Mouse (Mus musculus) mesoderm, embryonic 11.5 days (tissue): ENCODE measurements around the gene Zfp560.
"Not testable (repeated sequence)": the region's sequence is repeated elsewhere in the genome, so short reads cannot be mapped to it uniquely, and the experiment has no call there.

Experiments used
- DNase-seq: peaks from one replicate; pipeline ENCODE4 v3.0.0-alpha.2; 2012; ENCODE audit warnings: low read depth, low spot score

The Zfp560 gene

GRCm38 (mm10) chr9:20384532-20385342 is at the start of gene Zfp560:
Gene Zfp560 (minus strand): TSS chr9:20385177.
- peak; percentile 97 for DNase-seq

GRCm38 (mm10) chr9:20430004-20430403 is 45.0 kb upstream of the Zfp560 start:
- no peak for DNase-seq

- no peak for DNase-seq
Observed at GRCm38 (mm10) chr9:20411460-20411859, 26.5 kb upstream of the Zfp560 start.

- DNase-seq, result no peak
Observed at GRCm38 (mm10) chr9:20409319-20409718, 24.3 kb upstream of the Zfp560 start.

DNA sequence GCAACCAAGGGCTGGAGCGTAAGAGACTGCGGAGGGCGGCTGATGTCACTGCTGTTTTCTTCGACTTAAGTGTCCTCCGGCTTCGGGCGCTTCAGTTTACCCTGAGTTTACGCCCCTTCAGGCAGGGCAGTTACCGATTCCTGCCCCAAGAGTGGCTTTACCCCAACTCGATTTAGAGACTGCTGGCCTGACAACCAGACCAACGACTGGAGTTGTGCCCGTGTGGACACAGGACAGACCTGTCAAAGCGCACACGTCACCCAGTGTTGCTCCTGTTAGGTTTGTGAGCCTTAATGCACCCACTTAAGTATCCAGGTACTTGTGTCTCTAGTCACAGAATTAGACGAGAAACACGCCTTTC is 346 bp upstream of the Zfp560 start:
- DNase-seq, result no peak

- DNase-seq, result no peak
Observed at GRCm38 (mm10) chr9:20383659-20384058, 1.3 kb downstream of the Zfp560 start.

DNA sequence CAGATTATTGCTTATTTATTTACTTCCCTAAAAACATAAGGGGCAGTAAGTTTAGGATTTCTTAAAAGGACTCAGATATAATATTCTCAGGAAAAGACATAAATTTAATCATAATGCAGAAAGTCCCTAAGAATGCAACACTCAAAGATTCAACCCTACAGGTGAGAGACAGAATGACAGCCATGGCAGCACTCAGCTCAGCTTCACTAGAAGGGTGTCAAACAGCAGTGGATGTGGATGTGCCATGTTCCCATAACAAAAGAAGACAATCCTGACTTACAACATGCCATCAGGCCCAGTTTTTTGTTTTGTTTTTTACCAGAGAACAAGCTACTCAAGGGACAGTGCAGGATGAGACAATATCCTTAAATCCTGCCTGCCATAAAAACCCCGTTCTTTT is 10.3 kb downstream of the Zfp560 start:
- DNase-seq, result no peak

DNA sequence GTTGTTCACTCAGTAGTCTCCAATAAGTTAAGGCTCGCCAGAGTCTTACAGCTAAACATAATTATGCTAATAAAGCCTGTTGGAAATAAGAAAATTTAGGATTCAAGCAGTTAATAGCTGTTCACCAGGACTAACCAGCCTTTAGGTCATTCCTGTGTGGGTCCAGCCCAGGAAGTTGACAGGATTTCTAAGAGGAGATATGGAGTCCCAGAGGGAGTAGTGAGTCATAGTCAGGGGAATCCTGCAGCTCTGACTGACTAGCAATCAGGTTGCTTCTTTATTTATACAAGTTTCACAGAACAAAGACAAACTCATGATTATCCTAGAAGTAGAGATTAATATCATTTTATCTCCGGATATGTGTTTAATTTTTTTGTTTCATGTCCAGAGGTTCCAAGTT is 17.7 kb downstream of the Zfp560 start:
- DNase-seq, result no peak

DNA sequence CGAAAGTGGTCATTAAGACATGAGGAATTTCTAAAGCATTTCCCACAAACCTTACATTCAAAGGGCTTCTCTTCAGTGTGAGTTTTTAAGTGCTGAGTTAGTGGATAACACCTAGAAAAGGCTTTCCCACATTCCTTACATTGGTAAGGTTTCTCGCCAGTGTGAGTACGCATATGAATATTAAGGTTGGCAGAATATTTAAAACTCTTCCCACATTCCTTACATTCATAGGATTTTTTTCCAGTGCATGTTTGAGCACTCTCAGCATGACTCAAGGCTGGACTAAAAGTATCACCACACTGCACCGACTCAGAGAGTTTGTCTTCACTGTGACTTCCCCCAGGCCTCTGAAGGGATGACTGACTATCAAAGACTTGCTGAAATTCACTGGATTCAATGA is 36.5 kb downstream of the Zfp560 start:
- no peak for DNase-seq

- DNase-seq, result no peak
Observed at GRCm38 (mm10) chr9:20335994-20336393, 49.0 kb downstream of the Zfp560 start, which contains the start of gene Olfr18. Gene Olfr18 (minus strand): TSS chr9:20336094.

- no peak for DNase-seq
Observed at GRCm38 (mm10) chr9:20298232-20298631, 86.7 kb downstream of the Zfp560 start, which contains the start of gene Olfr873. Gene Olfr873 (plus strand): TSS chr9:20298532.

DNA sequence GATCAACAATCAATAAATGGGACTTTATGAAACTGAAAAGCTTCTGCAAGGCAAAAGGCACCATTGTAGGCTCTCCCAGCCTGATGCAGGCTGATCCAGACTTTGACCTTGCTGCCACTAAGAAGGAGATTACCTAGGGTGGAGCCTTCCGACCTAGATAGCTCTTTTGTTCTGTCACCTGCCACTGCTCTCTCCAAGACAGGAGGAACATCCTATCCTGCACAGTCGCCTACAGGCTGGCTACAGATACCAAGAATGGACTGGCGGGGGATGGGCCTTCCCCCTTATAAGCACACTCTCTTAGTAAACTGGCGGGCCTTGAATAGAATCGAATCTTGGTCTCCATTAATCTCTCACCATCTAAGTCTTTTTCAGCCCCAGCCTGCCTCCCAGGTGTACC is 89.4 kb downstream of the Zfp560 start:
- DNase-seq, result not testable (repeated sequence)
